Mouse (Mus musculus): ENCODE data around the gene Vps26a. TPM values are rescaled to one million over a fixed set of nuclear protein-coding genes. Genes with fewer than 3 reads are reported as not detected.

The Vps26a gene
- polyA plus RNA-seq, 1 experiment from 2014 or later: 346 TPM

DNA sequence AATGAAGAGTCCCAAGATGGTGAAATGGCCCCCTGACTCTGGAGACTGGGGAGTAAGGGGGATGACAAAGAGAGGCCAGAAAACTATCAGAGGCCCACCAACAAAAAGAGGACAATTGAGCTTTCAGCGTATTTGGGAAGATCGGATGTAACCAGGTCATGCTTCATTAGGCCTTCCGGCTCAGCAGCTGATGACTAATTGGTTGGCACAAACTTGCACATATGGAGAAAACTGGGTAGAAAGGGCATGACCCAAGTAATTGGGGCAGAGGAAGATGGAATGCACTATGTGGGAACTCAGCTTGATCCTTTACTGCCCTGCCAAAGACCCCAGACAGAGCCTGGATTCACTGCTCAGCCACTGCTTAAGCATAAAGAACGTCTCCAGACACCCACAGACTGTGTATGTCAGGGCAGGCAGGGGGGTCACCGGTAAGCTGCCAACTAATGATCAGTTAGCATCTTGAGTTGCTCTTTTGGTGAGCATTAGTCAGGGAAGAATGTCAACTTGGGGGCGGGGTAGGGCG lies 67.7 kb downstream of the Vps26a start:
- Histone ChIP-seq H3K79me2 (ENCODE audit: inconsistent target) (no peaks in the 10 kb centered on the region), H3K27ac (no peak overlapping the region), H3K36me3 (ENCODE audit: inconsistent target) (no peaks in the 10 kb centered on the region), H3K4me3 (ENCODE audit: inconsistent target) (no peak overlapping the region)
- WGBS (ENCODE audit: missing documents): 96% methylated on average over 7 of the region's 7 CpGs

DNA sequence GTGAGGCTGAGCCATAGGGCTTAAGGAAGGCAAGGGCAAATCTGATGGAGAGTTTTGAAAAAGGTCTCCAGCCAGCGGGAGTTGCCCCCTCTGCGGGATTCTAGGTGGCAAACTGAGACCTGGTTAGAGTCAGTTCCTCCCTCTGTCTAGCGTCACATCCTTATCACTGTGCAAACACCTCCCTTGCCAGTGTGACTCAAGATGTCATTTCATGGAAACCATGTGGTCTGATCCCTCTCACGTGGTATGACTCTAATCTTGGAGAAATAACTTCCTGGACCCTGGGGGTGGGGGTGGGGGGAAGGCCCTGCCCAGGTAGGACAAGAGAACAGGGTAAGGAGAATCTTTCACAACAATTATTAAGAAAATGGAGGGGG lies 73.0 kb downstream of the Vps26a start:
- H3K4me3 ChIP-seq (ENCODE audit: inconsistent target): no peak overlapping the region
- no peak overlapping the region for H3K27ac ChIP-seq
- no peaks in the 10 kb centered on the region for H3K36me3 ChIP-seq (ENCODE audit: inconsistent target)
- H3K79me2 ChIP-seq (ENCODE audit: inconsistent target): no peaks in the 10 kb centered on the region
- WGBS (ENCODE audit: missing documents): 51% methylated on average over 4 of the region's 4 CpGs

DNA sequence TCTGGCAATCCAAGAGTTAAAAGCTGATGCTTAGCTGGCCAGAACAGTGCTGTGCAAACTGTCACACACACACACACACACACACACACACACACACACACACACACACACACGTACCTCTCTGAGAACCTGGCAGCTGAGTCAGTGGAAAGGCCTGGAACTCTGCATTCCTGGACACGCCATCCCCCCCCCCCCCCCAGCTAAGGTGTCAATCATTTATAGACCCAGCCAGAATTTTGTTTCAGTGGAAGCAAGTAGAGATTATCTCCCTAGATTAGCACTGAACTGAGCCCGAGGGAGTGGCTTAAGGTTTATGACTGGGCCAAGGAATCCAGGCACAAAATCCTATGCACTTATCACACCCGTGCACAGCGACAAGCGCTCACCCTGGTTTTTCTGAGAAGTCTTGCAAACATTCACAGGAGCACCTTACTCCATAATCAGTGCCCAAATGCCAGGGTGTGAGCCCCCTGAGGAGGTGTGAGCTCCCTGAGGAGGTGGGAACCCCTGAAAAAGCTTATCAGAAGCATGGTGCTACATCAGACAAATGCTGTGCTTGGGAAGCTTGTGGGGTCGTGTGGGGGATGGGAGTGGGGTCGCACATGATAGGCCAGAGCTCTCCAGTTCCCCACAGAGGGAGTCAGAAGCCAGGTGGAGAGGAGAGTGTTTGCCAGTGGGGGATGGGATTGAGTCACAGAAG lies 73.5 kb downstream of the Vps26a start:
- H3K36me3 ChIP-seq (ENCODE audit: inconsistent target): no peaks in the 10 kb centered on the region
- H3K27ac ChIP-seq: no peak overlapping the region
- no peak overlapping the region for H3K4me3 ChIP-seq (ENCODE audit: inconsistent target)
- no peaks in the 10 kb centered on the region for H3K79me2 ChIP-seq (ENCODE audit: inconsistent target)
- 61% methylated on average over 8 of the region's 8 CpGs for WGBS (ENCODE audit: missing documents)

- 79% methylated on average over 18 of the region's 19 CpGs for WGBS (ENCODE audit: missing documents)
- no peak overlapping the region for H3K4me3 ChIP-seq (ENCODE audit: inconsistent target)
- no peak overlapping the region for H3K27ac ChIP-seq
- no peaks in the 10 kb centered on the region for H3K36me3 ChIP-seq (ENCODE audit: inconsistent target)
- no peaks in the 10 kb centered on the region for H3K79me2 ChIP-seq (ENCODE audit: inconsistent target)
These were observed 74.9 kb downstream of the Vps26a start for GRCm38 (mm10) chr10:62411431-62412410.

DNA sequence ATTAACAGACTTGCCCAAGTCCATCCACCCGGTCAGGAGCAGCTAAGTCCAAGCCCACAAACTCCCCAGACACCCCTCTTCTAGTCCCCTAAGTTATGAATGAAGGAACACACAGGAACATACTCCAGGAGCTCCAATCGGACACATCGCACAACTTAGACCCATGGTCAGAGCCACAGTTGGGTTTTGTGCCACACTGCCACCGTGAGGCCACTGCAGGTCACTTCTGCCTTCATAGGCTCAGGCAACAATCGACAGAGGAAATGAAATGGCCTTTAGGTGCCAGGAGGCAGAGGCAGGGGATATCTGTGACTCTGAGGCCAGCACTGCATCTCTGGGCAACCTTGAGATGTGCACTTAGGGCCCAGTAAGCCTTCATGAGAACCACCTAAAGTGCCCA lies 75.7 kb downstream of the Vps26a start:
- Histone ChIP-seq H3K27ac (no peak overlapping the region), H3K4me3 (ENCODE audit: inconsistent target) (no peak overlapping the region), H3K79me2 (ENCODE audit: inconsistent target) (no peaks in the 10 kb centered on the region), H3K36me3 (ENCODE audit: inconsistent target) (no peaks in the 10 kb centered on the region)
- 5% methylated on average over 5 of the region's 5 CpGs for WGBS (ENCODE audit: missing documents)

Other genes starting within 250 kb of the Vps26a start
- gene Tacr2, start 234.4 kb downstream of the Vps26a start, polyA plus RNA-seq (2018): not detected in 3 replicates
- gene Hk1, start 106.9 kb downstream of the Vps26a start, polyA plus RNA-seq (2018): 41.4 to 62.1 TPM (median 46.7 TPM) in 3 replicates
- gene Hkdc1, start 64.3 kb downstream of the Vps26a start, polyA plus RNA-seq (2018): not detected in 3 replicates
- 0.26 TPM in 1 of 3 replicates, not detected in the others for gene 4930507D05Rik, start 37.3 kb downstream of the Vps26a start, polyA plus RNA-seq (2018)
- 9.8 to 13.0 TPM (median 12.9 TPM) in 3 replicates for gene Supv3l1, start 37.1 kb downstream of the Vps26a start, polyA plus RNA-seq (2018)
- gene Srgn, start 40.6 kb upstream of the Vps26a start, polyA plus RNA-seq (2018): 240 to 438 TPM (median 289 TPM) in 3 replicates
- 28.5 to 32.9 TPM (median 28.8 TPM) in 3 replicates for gene Kif1bp, start 91.7 kb upstream of the Vps26a start, polyA plus RNA-seq (2018)
- 29.8 to 93.3 TPM (median 43.4 TPM) in 3 replicates for gene Ddx21, start 115.5 kb upstream of the Vps26a start, polyA plus RNA-seq (2018)
- gene Ddx50, start 164.4 kb upstream of the Vps26a start, polyA plus RNA-seq (2018): 43.9 to 56.0 TPM (median 44.3 TPM) in 3 replicates
- not detected in 3 replicates for gene Stox1, start 239.3 kb upstream of the Vps26a start, polyA plus RNA-seq (2018)